Mouse (Mus musculus) bone marrow macrophage, adult 2 months (primary cell): Measurements from ENCODE around the gene Gpx3.

Experiments
- CTCF ChIP-seq: IDR thresholded peaks from 2 replicates; pipeline ENCODE4 v1.5.1; 2012; ENCODE audit warnings: low read depth, mild to moderate bottlenecking, low read length, moderate library complexity
- POLR2A ChIP-seq: IDR thresholded peaks from 2 replicates; pipeline ENCODE4 v1.6.1; 2012; ENCODE audit warnings: mild to moderate bottlenecking, low read depth, low read length, borderline replicate concordance

DNA sequence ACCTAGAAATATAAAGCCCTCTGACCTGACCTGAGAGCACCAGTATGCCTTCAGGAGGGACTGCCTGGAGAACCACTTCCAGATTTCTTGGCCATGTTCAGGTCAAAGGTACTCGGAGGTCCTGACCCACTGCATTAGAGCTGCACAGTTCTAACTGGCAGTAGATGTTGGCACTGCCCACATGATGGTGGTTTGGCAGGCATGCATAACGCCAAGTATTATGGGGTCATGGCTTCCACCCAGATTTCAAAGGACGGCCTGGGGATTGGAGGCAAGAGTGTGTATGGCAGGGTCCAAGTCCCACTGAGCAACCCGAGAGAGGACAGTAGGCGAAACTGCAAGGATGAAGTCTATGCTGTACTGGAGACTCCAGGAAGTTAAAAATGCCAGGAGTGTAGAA is 11.6 kb downstream of the Gpx3 start:
- TF ChIP-seq CTCF (no peak), POLR2A (no peak)
